Mouse (Mus musculus) embryonic fibroblast, embryonic 13.5 days (primary cell): ENCODE measurements at regions not wholly inside any gene's neighbourhood (a gene's known extent, or its start where the extent isn't known, plus 50 kb on each side); places are given as distances from the start of the nearest gene placed in this dataset.

Experiments
- H3K27ac ChIP-seq: 2 replicates; pipeline ENCODE4 v1.5.1; 2012; ENCODE audit warnings: low read length, control low read depth, inconsistent platforms; ENCODE audit not compliant: insufficient read depth
- H3K4me1 ChIP-seq: 2 replicates; pipeline ENCODE4 v1.6.1; 2011; ENCODE audit warnings: low read length; ENCODE audit not compliant: control insufficient read depth, insufficient read depth
- H3K4me3 ChIP-seq: 2 replicates; pipeline ENCODE4 v1.5.1; 2011; ENCODE audit warnings: mild to moderate bottlenecking, control low read depth, low read length; ENCODE audit not compliant: insufficient read depth
- CTCF ChIP-seq: IDR thresholded peaks from 2 replicates; pipeline ENCODE4 v1.5.1; 2011; ENCODE audit warnings: mild to moderate bottlenecking, control low read depth, low read length, moderate library complexity, borderline replicate concordance; ENCODE audit not compliant: insufficient read depth
- POLR2A ChIP-seq: IDR thresholded peaks from 2 replicates; pipeline ENCODE4 v1.6.1; 2011; ENCODE audit warnings: low read depth, mild to moderate bottlenecking, control low read depth, low read length, moderate library complexity

GRCm38 (mm10) chr9:113229391-113229790 lies 478.7 kb downstream of the Pdcd6ip start:
- no peaks in the 10 kb centered on the region; the same call in 1 of the 2 replicates for H3K4me1 ChIP-seq
- no peak overlapping the region for H3K4me3 ChIP-seq
- peak overlapping the region; percentile 78 for H3K27ac ChIP-seq
- no peak for TF ChIP-seq CTCF
- no peak for TF ChIP-seq POLR2A

GRCm38 (mm10) chr9:113213930-113214329 lies 494.1 kb downstream of the Pdcd6ip start:
- TF ChIP-seq CTCF (no peak), POLR2A (no peak)
- no peaks in the 10 kb centered on the region for H3K4me1 ChIP-seq

GRCm38 (mm10) chr9:113212389-113212788 lies 495.7 kb downstream of the Pdcd6ip start:
- TF ChIP-seq CTCF: no peak
- no peak for TF ChIP-seq POLR2A
- no peak overlapping the region for H3K27ac ChIP-seq
- H3K4me1 ChIP-seq: no peaks in the 10 kb centered on the region
- H3K4me3 ChIP-seq: no peak overlapping the region

More at GRCm38 (mm10) chr9:113213930-113214329, 494.1 kb downstream of the Pdcd6ip start:
- Histone ChIP-seq H3K27ac (no peak overlapping the region), H3K4me3 (no peak overlapping the region)

GRCm38 (mm10) chr9:113208181-113208580 lies 499.9 kb downstream of the Pdcd6ip start:
- Histone ChIP-seq H3K4me3 (no peak overlapping the region), H3K27ac (no peak overlapping the region), H3K4me1 (no peaks in the 10 kb centered on the region)
- TF ChIP-seq CTCF (no peak), POLR2A (no peak)

- Histone ChIP-seq H3K4me1 (no peaks in the 10 kb centered on the region), H3K4me3 (no peak overlapping the region), H3K27ac (no peak overlapping the region)
- TF ChIP-seq POLR2A: no peak
- TF ChIP-seq CTCF: no peak
Observed at GRCm38 (mm10) chr9:113199241-113199640, 508.8 kb downstream of the Pdcd6ip start.

GRCm38 (mm10) chr9:113195556-113195955 lies 512.5 kb downstream of the Pdcd6ip start:
- TF ChIP-seq POLR2A: no peak
- TF ChIP-seq CTCF: no peak
- Histone ChIP-seq H3K4me1 (no peaks in the 10 kb centered on the region), H3K4me3 (no peak overlapping the region), H3K27ac (no peak overlapping the region)

GRCm38 (mm10) chr9:113192773-113193172 lies 515.3 kb downstream of the Pdcd6ip start:
- Histone ChIP-seq H3K27ac (no peak overlapping the region), H3K4me1 (no peaks in the 10 kb centered on the region), H3K4me3 (no peak overlapping the region)
- TF ChIP-seq CTCF: no peak
- no peak for TF ChIP-seq POLR2A

- Histone ChIP-seq H3K4me1 (no peaks in the 10 kb centered on the region), H3K27ac (no peak overlapping the region)
Observed at GRCm38 (mm10) chr9:113191163-113191562, 516.9 kb downstream of the Pdcd6ip start.

GRCm38 (mm10) chr9:113181182-113181581 lies 526.9 kb downstream of the Pdcd6ip start:
- Histone ChIP-seq H3K4me1 (no peaks in the 10 kb centered on the region), H3K4me3 (no peak overlapping the region), H3K27ac (no peak overlapping the region)
- TF ChIP-seq POLR2A: no peak

More at GRCm38 (mm10) chr9:113191163-113191562, 516.9 kb downstream of the Pdcd6ip start:
- H3K4me3 ChIP-seq: no peak overlapping the region
- no peak for TF ChIP-seq POLR2A
- no peak for TF ChIP-seq CTCF

GRCm38 (mm10) chr9:113177918-113178235 lies 530.2 kb downstream of the Pdcd6ip start:
- Histone ChIP-seq H3K27ac (no peak overlapping the region), H3K4me3 (no peak overlapping the region), H3K4me1 (no peaks in the 10 kb centered on the region)
- TF ChIP-seq POLR2A (no peak), CTCF (no peak)

- H3K4me1 ChIP-seq: no peaks in the 10 kb centered on the region
- TF ChIP-seq CTCF (no peak), POLR2A (no peak)
- H3K27ac ChIP-seq: no peak overlapping the region
- H3K4me3 ChIP-seq: no peak overlapping the region
Observed at GRCm38 (mm10) chr9:113177181-113177917, 530.7 kb downstream of the Pdcd6ip start.
